Mouse (Mus musculus): ENCODE measurements at regions not wholly inside any gene's neighbourhood (a gene's known extent, or its start where the extent isn't known, plus 50 kb on each side); places are given as distances from the start of the nearest gene placed in this dataset.

DNA sequence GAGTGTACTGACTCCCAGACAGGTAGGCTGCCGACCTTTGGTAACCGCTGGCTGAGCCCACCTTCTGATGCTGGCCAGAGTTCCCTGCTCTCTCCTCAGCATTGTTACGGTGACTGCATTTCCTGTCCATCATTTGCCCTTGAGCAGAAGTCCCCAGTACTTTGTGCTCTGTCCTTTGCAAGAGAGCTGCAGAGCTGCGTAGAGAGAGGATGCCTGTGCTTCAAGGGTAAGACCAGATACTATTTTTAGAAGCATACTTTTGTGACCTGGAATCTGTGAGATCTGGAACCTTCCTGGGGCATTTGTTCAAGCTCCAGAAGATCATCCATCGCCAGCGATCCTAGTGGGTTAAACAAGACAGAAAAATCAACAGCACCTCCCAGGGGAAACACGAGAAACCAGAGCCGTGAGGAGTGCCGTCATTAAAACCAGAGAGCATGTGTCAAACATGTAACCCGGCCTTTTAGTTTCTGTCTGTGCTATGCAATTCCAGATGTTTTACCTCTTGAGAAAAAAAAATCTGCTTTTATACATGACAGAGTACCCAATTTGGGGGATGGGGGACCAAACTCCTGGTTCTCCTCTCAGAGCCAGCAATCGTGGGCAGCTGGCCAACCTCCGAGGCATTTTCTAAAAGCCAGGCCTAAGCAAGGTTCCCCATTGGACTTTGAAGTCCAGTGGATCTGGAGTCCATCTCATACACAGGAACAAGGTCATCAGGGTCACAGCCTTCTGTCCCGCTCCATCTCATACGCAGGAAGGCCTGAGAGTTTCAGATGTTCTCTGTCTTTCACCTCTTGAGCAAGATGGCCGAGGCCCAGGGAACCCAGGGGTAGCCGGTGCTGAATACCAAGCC lies 73.5 kb upstream of the Aldh1b1 start:
- no peaks in the 10 kb centered on the region for H3K79me3 ChIP-seq (ENCODE audit: low read depth)
- TF ChIP-seq FOSL1 (IDR thresholded peaks at IDR 0.05; ENCODE audit: insufficient read depth, low read length, poor library complexity, severe bottlenecking) (no peak), CEBPB (IDR thresholded peaks at IDR 0.05; ENCODE audit: low read depth) (no peak), MYOD1 (IDR thresholded peaks at IDR 0.05; ENCODE audit: control insufficient read depth, insufficient read length, low read depth) (no peak), CTCF (IDR thresholded peaks at IDR 0.05; ENCODE audit: control insufficient read depth, insufficient read depth, insufficient read length) (no peak), MYOG (IDR thresholded peaks at IDR 0.05; ENCODE audit: control insufficient read depth, extremely low read depth, insufficient read length) (no peak), MAX (IDR thresholded peaks at IDR 0.05) (no peak), USF1 (IDR thresholded peaks at IDR 0.05; ENCODE audit: low read depth) (no peak)
- no peaks in the 10 kb centered on the region for H3K36me3 ChIP-seq (ENCODE audit: control insufficient read depth, insufficient read depth)
- no peaks in the 10 kb centered on the region for H3K79me2 ChIP-seq (ENCODE audit: control insufficient read depth, insufficient read depth)
- H3K27me3 ChIP-seq (ENCODE audit: control insufficient read depth, insufficient read depth, insufficient read length): peaks cover 61% of the 10 kb centered on the region
- no peak overlapping the region for H3ac ChIP-seq (ENCODE audit: control insufficient read depth, insufficient read length, low read depth)
- no peak overlapping the region for H3K4me3 ChIP-seq (ENCODE audit: insufficient read depth, poor library complexity, severe bottlenecking)

DNA sequence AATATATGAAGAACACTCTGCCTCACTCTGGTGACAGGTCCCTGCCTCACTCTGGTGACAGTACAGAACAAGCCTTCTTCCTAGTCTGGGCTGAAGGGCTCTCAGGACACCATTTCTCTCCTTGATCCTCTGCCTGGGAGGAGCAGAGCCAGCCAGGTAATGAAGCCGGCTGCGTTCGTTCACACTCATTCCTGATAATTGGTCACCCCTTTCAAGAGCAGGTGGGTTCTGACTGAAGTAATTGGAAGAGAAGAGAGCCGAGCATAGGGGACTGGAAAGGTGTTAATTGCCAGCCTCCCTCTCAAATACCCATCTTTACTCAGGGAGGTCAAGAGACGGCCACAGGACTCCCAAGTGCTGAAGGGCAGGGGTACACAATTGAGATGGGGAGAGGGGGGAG lies 78.5 kb upstream of the Aldh1b1 start:
- TF ChIP-seq MYOD1 (IDR thresholded peaks at IDR 0.05; ENCODE audit: control insufficient read depth, insufficient read length, low read depth) (no peak), USF1 (IDR thresholded peaks at IDR 0.05; ENCODE audit: low read depth) (no peak), MAX (IDR thresholded peaks at IDR 0.05) (no peak), CTCF (IDR thresholded peaks at IDR 0.05; ENCODE audit: control insufficient read depth, insufficient read depth, insufficient read length) (no peak), CEBPB (IDR thresholded peaks at IDR 0.05; ENCODE audit: low read depth) (no peak)
- Histone ChIP-seq H3ac (ENCODE audit: control insufficient read depth, insufficient read length, low read depth) (no peak overlapping the region), H3K79me3 (ENCODE audit: low read depth) (no peaks in the 10 kb centered on the region), H3K36me3 (ENCODE audit: control insufficient read depth, insufficient read depth) (no peaks in the 10 kb centered on the region), H3K79me2 (ENCODE audit: control insufficient read depth, insufficient read depth) (no peaks in the 10 kb centered on the region), H3K27me3 (ENCODE audit: control insufficient read depth, insufficient read depth, insufficient read length) (peaks cover 31% of the 10 kb centered on the region), H3K4me3 (ENCODE audit: insufficient read depth, poor library complexity, severe bottlenecking) (no peak overlapping the region)

DNA sequence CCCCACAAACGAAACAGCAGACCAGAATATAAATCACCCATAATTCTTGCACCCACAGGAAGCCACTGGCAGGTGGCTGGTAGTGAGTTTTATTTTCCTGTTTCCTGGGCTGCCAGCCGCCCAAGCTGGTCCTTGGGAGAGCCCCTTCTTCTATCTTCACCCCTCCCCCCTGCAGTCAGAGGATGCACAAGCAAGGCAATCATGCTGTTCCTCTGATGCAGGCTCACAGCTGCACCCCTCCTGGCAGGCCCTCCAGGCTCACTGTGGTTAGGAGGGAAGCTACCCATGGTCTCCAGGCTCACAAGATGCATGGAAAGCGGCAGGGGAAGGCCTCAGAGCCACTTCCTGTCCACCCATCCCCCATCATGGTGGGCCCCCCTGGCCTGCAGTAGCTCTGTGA lies 79.3 kb upstream of the Aldh1b1 start:
- Histone ChIP-seq H3K79me3 (ENCODE audit: low read depth) (no peaks in the 10 kb centered on the region), H3K79me2 (ENCODE audit: control insufficient read depth, insufficient read depth) (no peaks in the 10 kb centered on the region), H3K4me3 (ENCODE audit: insufficient read depth, poor library complexity, severe bottlenecking) (no peak overlapping the region), H3K27me3 (ENCODE audit: control insufficient read depth, insufficient read depth, insufficient read length) (peaks cover 30% of the 10 kb centered on the region), H3K36me3 (ENCODE audit: control insufficient read depth, insufficient read depth) (no peaks in the 10 kb centered on the region), H3ac (ENCODE audit: control insufficient read depth, insufficient read length, low read depth) (no peak overlapping the region)
- TF ChIP-seq MYOG (IDR thresholded peaks at IDR 0.05; ENCODE audit: control insufficient read depth, extremely low read depth, insufficient read length): no peak
- TF ChIP-seq USF1 (IDR thresholded peaks at IDR 0.05; ENCODE audit: low read depth): no peak
- no peak for TF ChIP-seq MYOD1 (IDR thresholded peaks at IDR 0.05; ENCODE audit: control insufficient read depth, insufficient read length, low read depth)
- no peak for TF ChIP-seq MAX (IDR thresholded peaks at IDR 0.05)
- TF ChIP-seq CTCF (IDR thresholded peaks at IDR 0.05; ENCODE audit: control insufficient read depth, insufficient read depth, insufficient read length): no peak
- no peak for TF ChIP-seq CEBPB (IDR thresholded peaks at IDR 0.05; ENCODE audit: low read depth)
- no peak for TF ChIP-seq FOSL1 (IDR thresholded peaks at IDR 0.05; ENCODE audit: insufficient read depth, low read length, poor library complexity, severe bottlenecking)

DNA sequence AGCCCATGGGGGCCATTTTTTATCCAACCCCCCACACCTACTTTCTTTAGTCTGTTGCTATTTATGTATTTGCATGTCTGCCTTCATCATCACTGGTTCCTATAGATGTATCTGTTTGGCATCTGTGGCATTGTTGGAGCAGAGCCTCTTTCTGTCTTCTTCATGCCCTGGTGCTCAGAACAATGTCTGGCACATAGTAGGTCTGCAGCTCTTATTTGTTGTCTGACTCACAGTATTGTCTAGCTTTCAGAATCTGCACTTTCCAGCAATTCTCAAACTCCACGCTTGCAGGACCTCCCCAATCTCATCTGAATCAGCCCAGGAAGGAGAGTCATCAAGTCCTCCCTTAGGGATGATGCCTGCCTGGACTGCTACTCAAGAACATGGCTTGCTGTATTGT lies 82.9 kb upstream of the Aldh1b1 start:
- Histone ChIP-seq H3K4me3 (ENCODE audit: insufficient read depth, poor library complexity, severe bottlenecking) (no peak overlapping the region), H3K27me3 (ENCODE audit: control insufficient read depth, insufficient read depth, insufficient read length) (peaks cover 10% of the 10 kb centered on the region), H3ac (ENCODE audit: control insufficient read depth, insufficient read length, low read depth) (no peak overlapping the region), H3K79me3 (ENCODE audit: low read depth) (no peaks in the 10 kb centered on the region), H3K36me3 (ENCODE audit: control insufficient read depth, insufficient read depth) (no peaks in the 10 kb centered on the region), H3K79me2 (ENCODE audit: control insufficient read depth, insufficient read depth) (no peaks in the 10 kb centered on the region)
- TF ChIP-seq MYOD1 (IDR thresholded peaks at IDR 0.05; ENCODE audit: control insufficient read depth, insufficient read length, low read depth) (no peak), FOSL1 (IDR thresholded peaks at IDR 0.05; ENCODE audit: insufficient read depth, low read length, poor library complexity, severe bottlenecking) (no peak), MAX (IDR thresholded peaks at IDR 0.05) (no peak), MYOG (IDR thresholded peaks at IDR 0.05; ENCODE audit: control insufficient read depth, extremely low read depth, insufficient read length) (no peak), CTCF (IDR thresholded peaks at IDR 0.05; ENCODE audit: control insufficient read depth, insufficient read depth, insufficient read length) (no peak)

DNA sequence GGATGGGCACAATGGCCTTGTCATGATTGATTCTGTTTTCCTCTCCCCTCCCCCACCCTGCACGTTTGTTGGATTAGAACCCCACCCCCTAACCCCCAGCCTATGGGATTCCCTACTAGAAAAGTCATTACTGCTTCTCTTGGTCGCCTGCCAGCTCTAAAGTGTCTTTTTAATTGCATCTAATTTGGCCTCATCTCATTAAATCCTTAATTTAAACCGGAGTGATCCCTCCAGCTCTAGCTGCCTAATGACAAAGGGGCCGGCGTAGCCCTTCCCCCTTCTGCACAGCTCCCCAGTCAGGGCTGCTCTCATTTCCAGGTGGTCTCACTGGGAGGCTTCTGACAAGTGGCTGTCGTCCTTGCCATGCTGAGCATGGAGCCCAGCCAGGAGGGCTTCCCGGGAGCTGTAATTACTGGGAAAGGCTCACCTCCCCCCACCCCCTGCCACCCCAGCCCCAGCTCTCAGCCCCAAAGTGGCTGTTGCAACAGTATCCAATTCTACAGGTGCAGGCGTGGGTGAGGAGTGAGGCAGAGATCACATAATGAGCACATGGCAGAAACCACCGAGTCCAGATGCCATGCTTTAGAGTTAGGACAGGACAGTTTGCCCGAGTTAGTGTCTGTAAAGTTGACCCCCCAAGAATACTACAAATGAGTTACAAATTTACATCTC lies 84.8 kb upstream of the Aldh1b1 start:
- Histone ChIP-seq H3K4me3 (ENCODE audit: insufficient read depth, poor library complexity, severe bottlenecking) (no peak overlapping the region), H3ac (ENCODE audit: control insufficient read depth, insufficient read length, low read depth) (no peak overlapping the region), H3K79me2 (ENCODE audit: control insufficient read depth, insufficient read depth) (no peaks in the 10 kb centered on the region), H3K79me3 (ENCODE audit: low read depth) (no peaks in the 10 kb centered on the region), H3K27me3 (ENCODE audit: control insufficient read depth, insufficient read depth, insufficient read length) (peaks cover 12% of the 10 kb centered on the region), H3K36me3 (ENCODE audit: control insufficient read depth, insufficient read depth) (no peaks in the 10 kb centered on the region)
- no peak for TF ChIP-seq MAX (IDR thresholded peaks at IDR 0.05)
- no peak for TF ChIP-seq CEBPB (IDR thresholded peaks at IDR 0.05; ENCODE audit: low read depth)
- TF ChIP-seq USF1 (IDR thresholded peaks at IDR 0.05; ENCODE audit: low read depth): no peak
- no peak for TF ChIP-seq CTCF (IDR thresholded peaks at IDR 0.05; ENCODE audit: control insufficient read depth, insufficient read depth, insufficient read length)
- no peak for TF ChIP-seq MYOD1 (IDR thresholded peaks at IDR 0.05; ENCODE audit: control insufficient read depth, insufficient read length, low read depth)
- no peak for TF ChIP-seq MYOG (IDR thresholded peaks at IDR 0.05; ENCODE audit: control insufficient read depth, extremely low read depth, insufficient read length)
- TF ChIP-seq FOSL1 (IDR thresholded peaks at IDR 0.05; ENCODE audit: insufficient read depth, low read length, poor library complexity, severe bottlenecking): no peak
